Mouse (Mus musculus): ENCODE results near the gene Vil1.

Gene Vil1

DNA sequence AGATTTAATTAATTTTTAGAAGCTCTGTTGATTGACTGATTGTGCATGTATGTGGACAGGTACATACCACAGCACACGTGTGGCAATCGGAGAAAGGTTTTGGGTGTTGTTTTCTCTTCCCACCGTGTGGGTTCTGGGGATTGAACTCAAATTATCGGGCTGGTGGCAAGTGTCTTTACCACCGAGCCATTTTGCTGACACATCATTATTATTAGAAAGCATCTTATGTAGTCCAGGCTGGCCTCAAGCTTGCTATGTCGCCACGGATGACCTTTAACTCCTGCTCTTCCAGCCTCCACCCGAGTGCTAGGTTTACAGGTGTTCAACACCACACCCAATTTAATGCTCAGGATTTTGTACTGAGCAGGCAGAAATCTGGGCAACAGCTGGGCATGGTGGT, 3.5 kb downstream of the Vil1 start:
- DNase-seq (ENCODE audit: low spot score): no peak

GRCm38 (mm10) chr1:74415143-74415542, 6.0 kb downstream of the Vil1 start:
- peak; percentile 62 for DNase-seq (ENCODE audit: low spot score)

GRCm38 (mm10) chr1:74418747-74419439, 9.7 kb downstream of the Vil1 start:
- no peak for DNase-seq (ENCODE audit: low spot score)

DNA sequence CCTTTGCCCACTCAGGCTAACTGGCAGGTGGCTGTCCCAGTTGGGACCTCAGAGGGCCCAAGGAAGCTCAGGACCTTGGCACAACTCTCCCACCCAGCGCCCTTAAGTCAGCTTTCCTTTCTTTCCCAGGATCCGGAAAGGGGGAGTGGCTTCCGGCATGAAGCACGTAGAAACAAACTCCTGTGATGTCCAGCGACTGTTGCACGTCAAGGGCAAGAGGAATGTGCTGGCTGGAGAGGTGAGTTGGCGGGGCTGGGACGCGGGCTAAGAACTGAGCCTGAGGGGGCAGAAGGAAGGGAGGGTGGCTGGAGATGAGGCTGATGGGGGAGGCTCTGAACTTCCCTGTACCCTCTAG, 10.2 kb downstream of the Vil1 start:
- DNase-seq (ENCODE audit: low spot score): no peak

- no peak for DNase-seq (ENCODE audit: low spot score)
Observed at GRCm38 (mm10) chr1:74423147-74423546, 14.0 kb downstream of the Vil1 start.

- no peak for DNase-seq (ENCODE audit: low spot score)
Observed at GRCm38 (mm10) chr1:74425845-74426244, 16.7 kb downstream of the Vil1 start.

- no peak for DNase-seq (ENCODE audit: low spot score)
Observed at GRCm38 (mm10) chr1:74433220-74433619, 24.0 kb downstream of the Vil1 start.

- no peak for DNase-seq (ENCODE audit: low spot score)
Observed at GRCm38 (mm10) chr1:74434596-74434995, 25.4 kb downstream of the Vil1 start.

- DNase-seq (ENCODE audit: low spot score): peak; percentile 40
Observed at GRCm38 (mm10) chr1:74435563-74435962, 26.4 kb downstream of the Vil1 start.

DNA sequence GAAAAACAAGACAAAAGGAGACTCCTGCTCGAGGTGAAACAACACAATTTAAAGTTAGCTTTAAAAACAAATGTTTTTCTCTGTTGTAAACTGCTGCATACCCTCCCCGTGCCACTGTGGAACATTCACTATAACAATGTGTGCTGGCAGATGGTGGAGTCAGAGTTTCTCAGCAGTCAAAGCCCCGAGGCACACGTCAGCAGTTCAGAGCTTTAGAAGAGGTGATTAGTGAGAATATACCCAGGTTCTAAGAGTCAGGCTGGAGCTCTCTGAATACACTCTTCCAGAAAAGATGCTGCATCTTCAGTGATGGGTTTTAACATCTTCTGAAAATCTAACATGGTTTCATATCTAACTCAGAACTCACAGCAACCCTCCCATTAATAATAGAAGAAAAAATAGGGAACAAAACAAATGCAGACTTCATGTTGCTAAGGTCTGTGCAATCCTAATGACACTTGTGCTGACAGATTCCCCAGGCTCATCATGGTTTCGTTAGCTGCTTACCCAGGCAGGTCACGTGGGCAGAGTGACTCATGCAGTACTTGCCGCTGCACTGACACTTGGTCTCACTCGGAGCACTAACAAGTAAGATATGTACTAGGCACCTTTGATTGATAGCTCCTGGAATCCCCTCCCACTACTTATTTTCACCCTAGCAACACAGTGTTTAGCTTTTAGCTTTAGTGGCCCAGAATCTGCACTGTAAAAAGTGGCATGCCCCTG, 28.7 kb downstream of the Vil1 start:
- no peak for DNase-seq (ENCODE audit: low spot score)

DNA sequence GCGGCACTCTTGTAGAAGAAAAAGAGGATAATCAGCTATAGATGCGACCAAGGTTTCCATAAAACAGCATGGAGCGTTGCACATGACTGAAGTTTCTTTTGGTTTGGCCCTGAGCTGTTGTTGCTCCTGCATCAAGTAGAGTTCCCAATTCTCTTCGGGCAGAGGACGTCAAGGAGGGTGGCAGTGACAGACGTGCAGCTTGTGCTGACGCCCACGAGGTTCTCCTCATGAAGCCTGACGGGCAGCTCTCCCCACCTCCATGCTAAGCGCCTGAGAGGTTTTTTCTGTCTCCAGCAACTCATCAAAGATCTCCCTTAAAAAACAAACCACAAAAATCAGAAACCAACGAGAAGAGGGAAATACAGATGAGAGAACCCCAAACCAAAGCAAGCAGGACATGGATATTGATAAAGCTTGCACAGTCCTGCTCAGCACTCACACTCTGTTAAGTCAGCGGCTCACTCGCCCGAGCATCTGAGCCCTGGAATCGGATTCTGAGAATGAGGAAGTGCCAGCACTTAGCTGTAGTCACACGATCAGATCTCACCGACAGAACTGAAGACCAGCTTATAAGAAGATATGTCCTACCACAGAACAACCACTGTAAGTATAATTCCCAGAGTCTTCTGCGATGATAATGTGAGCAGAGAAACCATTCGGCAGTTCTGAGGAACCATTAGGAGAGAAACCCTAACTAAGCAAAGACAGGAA, 30.1 kb downstream of the Vil1 start:
- no peak for DNase-seq (ENCODE audit: low spot score)

DNA sequence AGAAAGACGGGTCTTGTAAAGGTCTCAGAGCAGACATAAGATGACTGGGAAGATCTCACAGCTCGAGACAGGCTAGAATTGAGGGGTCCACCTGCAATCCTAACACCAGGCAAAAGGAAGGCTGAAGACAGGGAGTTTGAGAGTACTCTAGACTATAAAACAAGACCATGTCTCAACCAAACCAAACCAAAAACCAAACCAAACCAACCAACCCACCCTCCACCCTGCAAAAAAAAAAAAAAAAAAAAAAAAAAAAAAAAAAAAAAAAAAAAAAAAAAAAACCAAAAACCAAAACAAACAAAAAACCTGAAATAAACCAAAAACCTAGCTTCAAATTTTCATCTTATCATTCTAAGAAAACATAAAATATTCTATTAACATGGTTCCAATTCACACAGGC, 35.4 kb downstream of the Vil1 start:
- no peak for DNase-seq (ENCODE audit: low spot score)

GRCm38 (mm10) chr1:74452611-74453045, 43.5 kb downstream of the Vil1 start:
- peak; percentile 50 for DNase-seq (ENCODE audit: low spot score)

GRCm38 (mm10) chr1:74460273-74460672, 51.1 kb downstream of the Vil1 start:
- peak; percentile 32 for DNase-seq (ENCODE audit: low spot score)

Measured in c-Kit-positive CD71-positive TER-119-positive erythroid progenitor cells, embryonic 14.5 days (primary cell).